Mouse (Mus musculus): ENCODE measurements around the gene Vash1. TPM values are rescaled to one million over a fixed set of nuclear protein-coding genes. Genes with fewer than 3 reads are reported as not detected.

Gene Vash1
- polyA plus RNA-seq, 1 experiment, result 1.8 TPM

GRCm38 (mm10) chr12:86690700-86691485, 12.4 kb downstream of the Vash1 start:
- Histone ChIP-seq H3K27ac (ENCODE audit: insufficient read depth, low read length) (no peak overlapping the region), H3K4me1 (ENCODE audit: control insufficient read depth, insufficient read depth, low read length) (peaks cover 6% of the 10 kb centered on the region; the same call in 1 of the 2 replicates), H3K4me3 (ENCODE audit: insufficient read depth, low read length) (no peak overlapping the region)
- TF ChIP-seq CTCF (IDR thresholded peaks at IDR 0.05; ENCODE audit: borderline replicate concordance, insufficient read depth, low read length) (no peak), POLR2A (IDR thresholded peaks at IDR 0.05; ENCODE audit: low read depth, low read length) (no peak)

DNA sequence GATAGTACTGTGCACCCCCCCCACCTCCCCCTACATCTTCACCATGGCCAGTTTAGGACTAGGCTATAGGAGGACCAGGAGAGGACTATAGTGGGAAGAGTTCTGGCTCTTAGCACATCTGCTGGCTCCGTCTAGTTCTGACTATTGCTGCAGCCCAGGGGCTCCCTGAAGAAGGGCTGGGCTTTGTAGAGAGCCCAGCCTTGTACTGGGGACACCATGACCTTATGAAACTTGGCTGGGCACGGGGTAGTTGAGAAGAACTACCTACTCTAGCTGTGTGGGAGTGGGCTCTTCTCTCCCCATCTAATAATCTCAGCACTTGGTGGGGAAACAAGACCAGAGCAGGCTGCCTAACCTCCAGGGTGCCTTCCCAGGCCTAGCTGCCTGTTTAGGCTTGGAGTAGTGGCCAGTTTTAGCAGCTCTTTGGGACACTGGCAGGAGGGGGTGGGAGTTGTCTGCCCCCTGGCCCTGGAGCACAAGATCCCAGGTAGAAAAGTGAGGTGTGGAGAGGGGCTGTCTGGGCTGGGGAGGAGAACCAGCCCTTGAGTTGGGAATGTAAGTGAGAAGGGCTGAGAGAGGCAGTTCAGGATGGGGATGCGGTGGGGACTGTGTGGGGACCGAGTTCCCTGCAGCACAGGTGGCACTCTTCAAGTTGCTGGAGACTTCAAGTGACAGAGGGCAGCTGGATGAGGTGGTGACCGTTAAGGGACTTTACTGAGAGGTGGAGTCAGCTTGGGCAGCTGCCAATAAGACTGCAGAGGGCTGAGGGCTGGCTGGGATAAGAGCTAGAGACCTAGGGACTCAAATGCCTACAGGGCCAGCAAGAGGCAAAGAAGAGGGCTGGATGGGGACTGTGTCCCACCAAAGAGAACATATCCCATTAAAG, 14.2 kb downstream of the Vash1 start:
- H3K4me3 ChIP-seq (ENCODE audit: insufficient read depth, low read length), result no peak overlapping the region
- no peak overlapping the region for H3K27ac ChIP-seq (ENCODE audit: insufficient read depth, low read length)
- peaks cover 6% of the 10 kb centered on the region; the same call in 1 of the 2 replicates for H3K4me1 ChIP-seq (ENCODE audit: control insufficient read depth, insufficient read depth, low read length)
- TF ChIP-seq POLR2A (IDR thresholded peaks at IDR 0.05; ENCODE audit: low read depth, low read length), result no peak
- no peak for TF ChIP-seq CTCF (IDR thresholded peaks at IDR 0.05; ENCODE audit: borderline replicate concordance, insufficient read depth, low read length)

GRCm38 (mm10) chr12:86693389-86693788, 14.9 kb downstream of the Vash1 start:
- no peak overlapping the region for H3K4me3 ChIP-seq (ENCODE audit: insufficient read depth, low read length)
- H3K27ac ChIP-seq (ENCODE audit: insufficient read depth, low read length), result no peak overlapping the region
- peaks cover 6% of the 10 kb centered on the region; the same call in 1 of the 2 replicates for H3K4me1 ChIP-seq (ENCODE audit: control insufficient read depth, insufficient read depth, low read length)
- TF ChIP-seq CTCF (IDR thresholded peaks at IDR 0.05; ENCODE audit: borderline replicate concordance, insufficient read depth, low read length) (no peak), POLR2A (IDR thresholded peaks at IDR 0.05; ENCODE audit: low read depth, low read length) (no peak)

DNA sequence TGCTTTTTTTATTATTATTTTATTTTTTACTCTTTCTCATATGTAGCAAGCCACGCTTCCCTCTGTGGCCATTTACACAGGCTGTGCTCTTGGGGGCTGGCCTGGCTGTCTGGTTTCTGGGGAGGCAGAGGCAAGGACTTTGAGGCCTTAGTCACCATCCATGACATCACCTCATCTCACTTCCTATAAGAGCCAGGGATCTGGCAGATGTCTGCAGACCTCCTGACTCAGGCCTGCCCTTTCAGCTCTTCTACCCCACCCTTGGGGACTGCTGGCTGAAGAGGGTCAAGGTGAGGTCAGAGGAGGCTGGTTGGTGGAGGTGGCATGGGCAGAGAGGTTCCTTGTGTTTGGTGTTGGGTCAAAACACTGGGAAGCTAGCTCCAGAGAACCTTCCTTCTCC, 15.9 kb downstream of the Vash1 start:
- H3K4me1 ChIP-seq (ENCODE audit: control insufficient read depth, insufficient read depth, low read length), result peaks cover 10% of the 10 kb centered on the region
- no peak overlapping the region for H3K4me3 ChIP-seq (ENCODE audit: insufficient read depth, low read length)
- H3K27ac ChIP-seq (ENCODE audit: insufficient read depth, low read length), result no peak overlapping the region
- no peak for TF ChIP-seq POLR2A (IDR thresholded peaks at IDR 0.05; ENCODE audit: low read depth, low read length)
- no peak for TF ChIP-seq CTCF (IDR thresholded peaks at IDR 0.05; ENCODE audit: borderline replicate concordance, insufficient read depth, low read length)

GRCm38 (mm10) chr12:86697996-86698395, 19.5 kb downstream of the Vash1 start:
- H3K4me3 ChIP-seq (ENCODE audit: insufficient read depth, low read length), result no peak overlapping the region
- H3K4me1 ChIP-seq (ENCODE audit: control insufficient read depth, insufficient read depth, low read length), result peaks cover 10% of the 10 kb centered on the region
- H3K27ac ChIP-seq (ENCODE audit: insufficient read depth, low read length), result no peak overlapping the region
- TF ChIP-seq CTCF (IDR thresholded peaks at IDR 0.05; ENCODE audit: borderline replicate concordance, insufficient read depth, low read length) (no peak), POLR2A (IDR thresholded peaks at IDR 0.05; ENCODE audit: low read depth, low read length) (no peak)

- Histone ChIP-seq H3K4me3 (ENCODE audit: insufficient read depth, low read length) (no peak overlapping the region), H3K4me1 (ENCODE audit: control insufficient read depth, insufficient read depth, low read length) (peaks cover 10% of the 10 kb centered on the region), H3K27ac (ENCODE audit: insufficient read depth, low read length) (no peak overlapping the region)
- TF ChIP-seq CTCF (IDR thresholded peaks at IDR 0.05; ENCODE audit: borderline replicate concordance, insufficient read depth, low read length), result no peak
- no peak for TF ChIP-seq POLR2A (IDR thresholded peaks at IDR 0.05; ENCODE audit: low read depth, low read length)
Observed at GRCm38 (mm10) chr12:86698537-86698936, 20.0 kb downstream of the Vash1 start.

GRCm38 (mm10) chr12:86699965-86700926, 21.7 kb downstream of the Vash1 start:
- Histone ChIP-seq H3K4me3 (ENCODE audit: insufficient read depth, low read length) (no peak overlapping the region), H3K4me1 (ENCODE audit: control insufficient read depth, insufficient read depth, low read length) (peaks cover 4% of the 10 kb centered on the region), H3K27ac (ENCODE audit: insufficient read depth, low read length) (no peak overlapping the region)
- no peak for TF ChIP-seq CTCF (IDR thresholded peaks at IDR 0.05; ENCODE audit: borderline replicate concordance, insufficient read depth, low read length)
- TF ChIP-seq POLR2A (IDR thresholded peaks at IDR 0.05; ENCODE audit: low read depth, low read length), result no peak

DNA sequence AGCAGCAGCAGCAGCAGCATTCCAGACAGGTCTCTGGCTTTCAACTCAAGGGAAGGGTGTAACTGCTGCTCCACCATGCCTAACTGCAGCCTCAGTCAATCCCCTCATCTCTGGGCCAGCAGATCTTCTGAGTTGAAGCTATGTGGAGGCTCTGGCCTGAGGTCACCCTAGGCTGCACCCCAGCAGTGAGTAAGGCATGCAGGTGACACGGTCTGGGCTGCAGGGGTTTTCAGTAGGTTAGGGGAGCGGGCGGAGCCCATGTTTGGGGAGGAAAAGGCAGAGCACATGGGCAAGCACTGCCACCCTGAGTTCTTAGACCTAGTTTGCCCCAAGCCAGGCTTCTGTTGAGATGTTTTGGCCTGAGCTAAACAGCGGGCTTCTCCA, 22.4 kb downstream of the Vash1 start:
- no peak for TF ChIP-seq CTCF (IDR thresholded peaks at IDR 0.05; ENCODE audit: borderline replicate concordance, insufficient read depth, low read length)
- no peak overlapping the region for H3K4me3 ChIP-seq (ENCODE audit: insufficient read depth, low read length)
- no peak overlapping the region for H3K27ac ChIP-seq (ENCODE audit: insufficient read depth, low read length)
- H3K4me1 ChIP-seq (ENCODE audit: control insufficient read depth, insufficient read depth, low read length), result peaks cover 4% of the 10 kb centered on the region

DNA sequence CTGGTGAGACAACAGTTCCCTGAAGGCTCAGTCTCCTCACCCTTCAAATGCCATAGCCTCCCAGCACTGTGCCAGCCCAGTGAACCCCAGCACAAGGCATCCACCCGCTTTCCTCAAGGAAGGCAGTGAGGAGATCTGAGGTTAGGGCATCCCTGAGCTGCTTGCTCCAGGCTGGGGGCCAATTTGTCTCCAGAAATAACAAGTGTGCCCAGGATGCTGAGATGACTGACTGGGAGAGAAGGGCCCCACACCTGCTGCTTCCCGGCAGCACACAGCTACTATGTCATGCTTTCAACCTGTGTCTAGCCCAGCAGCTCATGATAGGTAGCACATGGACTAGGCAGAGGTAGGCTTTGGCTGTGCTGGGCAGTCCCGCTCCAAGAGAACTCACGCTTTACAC, 23.0 kb downstream of the Vash1 start:
- no peak for TF ChIP-seq POLR2A (IDR thresholded peaks at IDR 0.05; ENCODE audit: low read depth, low read length)
- TF ChIP-seq CTCF (IDR thresholded peaks at IDR 0.05; ENCODE audit: borderline replicate concordance, insufficient read depth, low read length), result no peak
- H3K27ac ChIP-seq (ENCODE audit: insufficient read depth, low read length), result no peak overlapping the region
- peaks cover 4% of the 10 kb centered on the region for H3K4me1 ChIP-seq (ENCODE audit: control insufficient read depth, insufficient read depth, low read length)
- no peak overlapping the region for H3K4me3 ChIP-seq (ENCODE audit: insufficient read depth, low read length)
